Mouse (Mus musculus) cerebellum, postnatal 25 days (tissue): Measurements from ENCODE around the gene E130218I03Rik.
"Not testable (repeated sequence)": the region's sequence is repeated elsewhere in the genome, so short reads cannot be mapped to it uniquely, and the experiment has no call there.

Experiments
- DNase-seq, 2 experiments: peaks; one replicate each; pipeline ENCODE4 v3.0.0; 2021; ENCODE audit warnings: mixed read lengths in 2 of 2

Gene E130218I03Rik

DNA sequence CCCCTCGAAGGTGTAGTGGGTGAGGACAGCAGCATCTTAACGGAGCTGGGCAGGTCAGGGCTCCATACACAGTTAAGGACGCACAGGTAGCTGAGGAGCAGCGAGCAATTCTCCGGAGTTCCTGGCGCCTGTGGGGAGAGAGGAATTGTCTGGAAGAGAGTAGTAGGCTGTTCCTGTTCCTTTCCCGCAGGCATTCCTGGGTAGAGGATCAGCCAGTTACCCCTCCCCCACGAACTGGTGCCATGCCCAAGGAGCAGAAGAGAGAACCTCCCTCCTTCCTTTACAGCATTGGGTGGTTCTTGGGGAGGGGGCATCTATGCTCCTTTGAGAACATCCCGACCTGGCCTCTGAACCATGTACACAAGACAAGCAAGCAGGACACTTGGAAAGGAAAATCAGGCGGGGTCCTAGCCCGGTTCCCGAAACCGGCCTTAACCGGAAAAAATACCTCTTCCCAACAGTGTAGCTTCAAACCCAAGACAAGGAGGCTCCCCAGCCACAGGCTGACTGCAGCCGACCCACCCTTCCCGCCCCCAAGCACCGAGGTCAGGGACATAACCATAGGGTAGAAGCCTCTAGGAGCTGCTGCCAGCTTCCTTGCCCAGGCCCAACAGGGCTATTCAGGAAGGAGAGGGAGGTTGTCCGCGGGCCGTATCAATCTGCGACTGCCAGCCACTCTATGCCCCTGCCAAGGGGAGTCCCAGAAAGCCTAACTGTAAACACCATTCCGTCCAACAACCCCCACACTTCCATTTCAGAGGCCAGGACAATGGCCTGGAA, 8.9 kb downstream of the E130218I03Rik start:
- DNase-seq = no peak

- no peak for DNase-seq
Observed at GRCm38 (mm10) chr4:134252911-134253721, 9.7 kb downstream of the E130218I03Rik start.

GRCm38 (mm10) chr4:134253722-134254324, 10.4 kb downstream of the E130218I03Rik start, which contains the start of gene Grrp1:
Grrp1 (minus strand) TSS chr4:134254106.
- no peak for DNase-seq

DNA sequence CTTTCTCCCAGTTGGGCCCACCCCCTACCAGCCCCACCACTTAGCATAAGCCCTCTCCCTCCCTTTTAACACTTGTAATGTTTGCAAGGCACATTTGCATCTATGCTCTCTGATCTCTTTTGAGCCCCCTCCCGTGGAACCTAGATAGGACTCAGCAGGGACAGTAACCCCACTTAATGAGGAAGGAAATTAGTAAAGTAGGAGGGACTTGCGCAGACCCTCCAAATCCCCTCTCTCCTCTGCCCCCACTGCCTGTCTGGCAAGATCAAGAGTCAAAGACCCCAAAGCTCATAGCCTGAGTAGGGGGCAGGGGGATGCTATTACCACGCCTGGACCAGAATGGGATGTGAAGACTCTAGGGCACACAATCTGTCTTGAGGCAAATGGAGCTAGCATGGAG, 11.4 kb downstream of the E130218I03Rik start:
- no peak for DNase-seq

- no peak for DNase-seq
Observed at GRCm38 (mm10) chr4:134255854-134256253, 12.4 kb downstream of the E130218I03Rik start.

GRCm38 (mm10) chr4:134256407-134257197, 13.1 kb downstream of the E130218I03Rik start:
- DNase-seq = no peak

- DNase-seq = no peak
Observed at GRCm38 (mm10) chr4:134257198-134258009, 13.9 kb downstream of the E130218I03Rik start.

DNA sequence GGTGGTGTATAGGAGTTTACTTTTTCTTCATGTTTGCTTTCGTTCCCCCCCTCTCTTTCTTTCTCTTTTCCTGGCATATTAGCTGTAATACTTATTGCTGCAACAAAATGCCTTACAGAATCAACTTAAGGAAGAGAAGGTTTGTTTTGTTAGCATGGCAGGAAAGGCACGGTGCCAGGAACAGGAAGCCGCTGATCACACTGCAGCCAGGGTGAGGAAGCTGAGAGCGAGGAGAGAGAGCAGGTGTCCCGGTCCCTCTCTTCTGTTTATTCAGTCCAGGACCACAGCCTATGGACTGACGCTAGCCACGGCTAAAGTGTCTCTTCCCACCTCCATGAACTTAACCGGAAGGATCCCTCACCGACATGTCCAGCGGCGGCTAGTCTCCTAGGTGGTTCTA, 14.9 kb downstream of the E130218I03Rik start:
- no peak for DNase-seq

- peak; percentile 42 to 68 for DNase-seq
Observed at GRCm38 (mm10) chr4:134263191-134263590, 19.7 kb downstream of the E130218I03Rik start.

DNA sequence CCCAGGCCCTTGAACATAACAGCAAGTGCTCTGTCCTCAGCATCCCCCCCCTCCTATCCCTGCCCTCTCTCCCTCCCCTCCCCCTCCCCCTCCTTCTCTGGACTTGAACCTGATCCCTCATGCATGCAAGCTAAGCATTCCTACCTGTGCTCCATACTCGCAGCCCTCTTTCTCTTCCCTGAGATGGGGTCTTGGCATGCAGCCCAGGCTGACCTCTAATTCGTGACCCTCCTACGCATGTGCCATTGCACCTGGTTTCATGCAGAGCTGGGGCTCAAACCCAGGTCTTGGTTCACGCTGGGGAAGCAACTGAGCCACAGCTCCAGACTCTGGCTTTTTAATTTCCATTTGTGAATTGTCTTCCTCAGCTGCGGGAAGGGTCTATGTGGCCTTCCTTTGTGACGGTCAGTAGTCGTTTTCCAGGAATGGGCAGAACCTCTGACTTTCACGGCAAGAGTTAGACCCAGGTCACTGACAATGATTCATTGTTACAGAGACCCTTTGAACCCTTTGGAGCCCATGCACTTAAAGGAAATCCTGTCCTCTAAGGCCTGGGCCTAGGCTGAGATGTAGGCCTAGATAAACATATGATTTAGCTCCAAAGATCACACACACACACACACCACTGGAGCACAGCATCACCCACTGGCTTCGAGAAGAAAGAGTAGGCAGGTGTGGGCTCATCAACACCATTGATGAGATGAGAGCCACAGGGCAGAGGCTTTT, 22.6 kb downstream of the E130218I03Rik start:
- no peak for DNase-seq

DNA sequence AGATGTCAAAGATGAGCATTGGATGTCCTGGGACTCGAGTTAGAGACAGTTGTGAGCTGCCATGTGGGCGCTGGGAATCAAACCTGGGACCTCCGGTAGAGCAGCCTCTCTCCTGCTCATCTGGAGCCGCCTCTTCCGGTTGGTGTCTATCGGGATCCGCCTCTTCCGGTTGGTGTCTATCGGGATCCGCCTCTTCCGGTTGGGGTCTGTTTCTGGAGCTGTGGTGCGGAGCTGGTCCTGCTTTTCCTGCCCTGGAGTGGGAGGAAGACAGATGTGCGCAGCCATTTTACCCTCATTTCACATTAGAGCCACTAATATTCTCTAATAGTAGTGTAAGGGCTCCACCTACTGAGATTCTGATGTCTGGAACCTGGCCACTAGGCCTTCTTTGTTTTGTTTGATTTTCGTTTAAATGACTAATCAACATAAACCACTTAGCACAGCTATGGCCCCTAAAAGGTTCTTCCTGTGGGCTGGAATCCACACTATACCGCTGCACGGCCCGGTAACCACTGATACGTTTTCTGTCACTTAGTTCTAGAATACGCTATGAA, 24.7 kb downstream of the E130218I03Rik start:
- DNase-seq = no peak

GRCm38 (mm10) chr4:134269622-134270021, 26.2 kb downstream of the E130218I03Rik start:
- not testable (repeated sequence) for DNase-seq

GRCm38 (mm10) chr4:134271979-134272378, 28.5 kb downstream of the E130218I03Rik start:
- no peak for DNase-seq

DNA sequence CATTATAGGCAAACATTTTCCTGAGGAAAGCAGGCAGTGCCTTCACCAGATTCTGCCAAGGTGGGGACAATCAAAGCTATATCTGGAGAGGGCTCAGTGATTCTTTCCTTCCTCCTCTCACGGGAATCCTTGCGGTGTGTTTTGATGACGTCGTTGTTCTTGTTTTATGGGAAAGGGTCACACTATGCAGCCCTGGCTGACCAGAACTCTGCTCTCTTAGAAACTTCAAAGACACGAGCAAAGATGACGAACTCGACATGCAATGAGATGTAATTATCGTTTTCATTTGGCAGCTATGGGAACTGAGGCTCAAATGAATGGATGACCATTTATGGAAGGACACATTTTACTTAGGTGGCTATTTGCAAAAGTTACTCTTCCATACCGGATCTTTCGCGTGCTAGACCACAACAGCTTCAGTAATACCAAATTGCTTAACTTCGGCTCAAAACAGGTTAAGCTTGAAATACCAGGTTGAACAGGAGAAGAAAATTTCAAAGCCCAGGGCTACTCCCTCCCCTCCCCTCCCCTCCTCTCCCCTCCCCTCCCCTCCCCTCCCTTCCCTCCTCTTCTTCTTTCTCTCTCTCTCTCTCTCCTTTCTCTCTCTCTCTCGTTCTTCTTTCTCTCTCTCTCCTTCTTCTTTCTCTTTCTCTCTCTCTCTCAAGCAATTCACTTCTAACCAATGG, 29.4 kb downstream of the E130218I03Rik start:
- no peak for DNase-seq

GRCm38 (mm10) chr4:134273417-134274345, 30.2 kb downstream of the E130218I03Rik start:
- no peak for DNase-seq

DNA sequence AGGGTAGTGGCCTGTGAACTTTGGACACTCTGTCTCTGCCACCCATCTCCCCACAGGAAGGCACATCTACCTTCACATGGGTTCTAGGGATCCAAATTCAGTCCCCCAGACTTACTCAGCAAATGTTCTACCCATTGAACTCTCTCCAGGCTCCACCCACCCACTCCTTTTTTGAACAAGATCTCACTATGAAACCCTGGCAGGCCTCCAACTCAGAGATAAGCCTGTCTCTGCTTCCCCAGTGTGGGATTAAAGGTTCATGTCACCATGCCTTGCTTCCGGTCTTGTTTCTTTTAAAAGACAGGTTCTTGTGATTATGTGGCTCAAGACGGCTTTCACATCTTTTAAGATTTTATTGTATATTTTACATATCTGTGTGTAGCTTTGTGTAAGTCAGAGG, 41.5 kb downstream of the E130218I03Rik start:
- DNase-seq = no peak

- no peak for DNase-seq
Observed at GRCm38 (mm10) chr4:134286226-134287167, 43.0 kb downstream of the E130218I03Rik start.

DNA sequence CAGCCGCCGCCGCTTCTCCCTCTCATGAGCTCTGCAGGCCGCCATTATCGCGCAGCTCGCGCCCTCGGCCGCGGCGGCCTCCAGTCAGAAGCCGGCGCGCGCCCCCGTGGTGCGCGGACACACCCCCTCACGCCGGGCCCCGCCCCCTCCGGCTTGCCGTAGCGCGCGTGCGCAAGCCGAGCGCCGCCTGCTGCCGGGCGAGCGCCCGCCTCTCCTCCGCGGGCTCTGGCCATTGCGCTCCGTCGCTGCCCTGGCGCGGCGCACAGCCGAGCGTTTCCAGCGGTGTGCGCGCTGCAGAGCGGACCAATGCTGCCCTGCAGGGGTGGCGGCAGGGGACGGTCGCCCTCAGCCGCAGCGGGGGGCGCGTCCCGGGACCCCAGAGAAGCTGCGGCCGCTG, 43.7 kb downstream of the E130218I03Rik start:
- peak; percentile 99 for DNase-seq
